16 mouse cellular contexts compared by ENCODE assay signal in the genomic region with DNA sequence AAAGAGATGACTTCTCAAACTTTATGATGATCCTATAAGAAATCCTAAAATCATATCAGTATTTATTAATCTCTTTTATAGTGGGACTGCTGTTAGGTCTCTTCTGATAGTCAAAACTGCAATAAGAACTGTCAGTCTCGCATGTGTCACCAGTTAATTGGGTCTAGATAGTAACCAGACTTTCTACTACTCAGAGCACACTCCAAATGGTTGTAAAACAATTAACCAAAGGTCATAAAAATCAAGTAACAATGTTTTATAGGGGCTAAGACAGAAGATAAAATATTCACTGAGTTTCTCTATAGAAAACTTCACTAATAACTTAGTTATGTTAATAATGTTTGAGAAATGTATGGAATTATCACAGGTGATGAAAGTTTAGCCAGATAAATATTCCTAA.
"Had no signal": no experiment of that assay in that cellular context is flagged by ENCODE, and none has a peak within 500 bp of the region (broad histone marks: within the 10 kb centered on the region; RNA-seq: fewer than 3 reads in every experiment).

No protein-coding gene starts in this region.

- H3K4me2 ChIP-seq: neural tube, embryonic 13.5 days; neural tube, embryonic 15.5 days; stomach, embryonic 15.5 days had no signal

- H3K9me3 ChIP-seq: neural tube, embryonic 13.5 days; neural tube, embryonic 15.5 days; stomach, embryonic 15.5 days had no signal

- DNase-seq: retina, postnatal 1 day; right cerebral cortex, adult 18-20 months; right cerebral cortex, postnatal 14 days; right cerebral cortex, postnatal 25 days; right cerebral cortex, postnatal 4 days; spleen, adult 18-20 months; thymus, adult 18-20 months; thymus, adult 2 months; thymus, postnatal 14 days; thymus, postnatal 25 days; thymus, postnatal 36 days; thymus, postnatal 4 days had no signal

- H3K9ac ChIP-seq: neural tube, embryonic 13.5 days; neural tube, embryonic 15.5 days; stomach, embryonic 15.5 days had no signal

- H3K36me3 ChIP-seq: neural tube, embryonic 13.5 days; neural tube, embryonic 15.5 days; stomach, embryonic 15.5 days had no signal

- H3K4me1 ChIP-seq: neural tube, embryonic 13.5 days; neural tube, embryonic 15.5 days; stomach, embryonic 15.5 days had no signal

- H3K27ac ChIP-seq: neural tube, embryonic 13.5 days; neural tube, embryonic 15.5 days; stomach, embryonic 15.5 days; stomach, postnatal 0 days had no signal

- H3K27me3 ChIP-seq: neural tube, embryonic 13.5 days; neural tube, embryonic 15.5 days; stomach, embryonic 15.5 days had no signal

- H3K4me3 ChIP-seq: neural tube, embryonic 13.5 days; neural tube, embryonic 15.5 days; stomach, embryonic 15.5 days had no signal
